Mouse (Mus musculus): ENCODE measurements around the gene Mrpl21.
A peak's percentile ranks its signal among the peaks of the same experiment; 100 is the strongest.

Mrpl21 gene

DNA sequence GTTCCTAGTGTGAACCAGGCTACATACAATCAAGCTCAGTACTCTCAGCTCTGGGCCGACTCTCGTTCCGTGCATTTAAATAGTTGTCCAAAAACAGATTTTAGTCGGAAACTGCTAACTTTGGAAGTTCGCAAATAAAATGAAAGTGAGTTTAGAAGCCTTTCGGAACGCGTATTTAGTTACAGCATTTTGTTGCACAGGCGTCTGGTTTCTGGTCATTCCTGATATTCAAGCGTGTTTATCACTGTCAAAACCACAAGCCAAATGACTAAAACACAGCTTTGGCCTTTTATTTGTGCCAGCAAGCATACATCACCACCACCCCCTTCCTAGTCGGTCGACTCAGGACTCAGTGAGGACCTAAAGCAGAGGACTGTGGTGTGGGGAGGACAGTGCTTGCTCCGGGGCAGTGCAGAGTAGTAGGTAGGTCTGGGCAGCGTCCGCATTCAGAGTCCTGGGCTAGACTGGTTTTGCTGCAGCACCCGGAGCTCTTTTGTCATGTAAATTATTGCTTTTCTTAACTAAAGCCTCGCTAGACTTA lies 41.6 kb downstream of the Mrpl21 start:
- no peaks in the 10 kb centered on the region for H3K9me3 ChIP-seq (ENCODE audit: low read length)
- TF ChIP-seq CTCF (conservative IDR thresholded peaks at IDR 0.05; ENCODE audit: low read length) = no peak
- TF ChIP-seq NANOG (IDR thresholded peaks at IDR 0.05; ENCODE audit: borderline replicate concordance, low read length) = no peak
- peak; percentile 77 for TF ChIP-seq POU5F1 (IDR thresholded peaks at IDR 0.05; ENCODE audit: borderline replicate concordance, low read length)
- H3K27me3 ChIP-seq (ENCODE audit: insufficient read depth, low read length) = peaks cover 29% of the 10 kb centered on the region
- peaks cover 65% of the 10 kb centered on the region for H3K4me1 ChIP-seq (replicated peaks; ENCODE audit: low read depth, low read length)
- H3K36me3 ChIP-seq (ENCODE audit: insufficient read depth, low read length) = peaks cover 3% of the 10 kb centered on the region; the same call in 1 of the 2 replicates
- H3K4me3 ChIP-seq (replicated peaks; ENCODE audit: low read length) = peak overlapping the region; percentile 91

- peak overlapping the region; percentile 91 for H3K4me3 ChIP-seq (replicated peaks; ENCODE audit: low read length)
- no peaks in the 10 kb centered on the region for H3K9me3 ChIP-seq (ENCODE audit: low read length)
- TF ChIP-seq POU5F1 (IDR thresholded peaks at IDR 0.05; ENCODE audit: borderline replicate concordance, low read length) = no peak
- TF ChIP-seq NANOG (IDR thresholded peaks at IDR 0.05; ENCODE audit: borderline replicate concordance, low read length) = no peak
- TF ChIP-seq CTCF (conservative IDR thresholded peaks at IDR 0.05; ENCODE audit: low read length) = no peak
- peaks cover 5% of the 10 kb centered on the region; the same call in 1 of the 2 replicates for H3K36me3 ChIP-seq (ENCODE audit: insufficient read depth, low read length)
- peaks cover 67% of the 10 kb centered on the region for H3K4me1 ChIP-seq (replicated peaks; ENCODE audit: low read depth, low read length)
- peaks cover 22% of the 10 kb centered on the region for H3K27me3 ChIP-seq (ENCODE audit: insufficient read depth, low read length)
These were observed 42.4 kb downstream of the Mrpl21 start for GRCm38 (mm10) chr19:3324931-3325711.

- Histone ChIP-seq H3K9me3 (ENCODE audit: low read length) (no peaks in the 10 kb centered on the region), H3K27me3 (ENCODE audit: insufficient read depth, low read length) (peaks cover 22% of the 10 kb centered on the region), H3K4me1 (replicated peaks; ENCODE audit: low read depth, low read length) (peaks cover 75% of the 10 kb centered on the region), H3K4me3 (replicated peaks; ENCODE audit: low read length) (peak overlapping the region; percentile 91), H3K36me3 (ENCODE audit: insufficient read depth, low read length) (peaks cover 5% of the 10 kb centered on the region; the same call in 1 of the 2 replicates)
- TF ChIP-seq NANOG (IDR thresholded peaks at IDR 0.05; ENCODE audit: borderline replicate concordance, low read length) = no peak
- no peak for TF ChIP-seq CTCF (conservative IDR thresholded peaks at IDR 0.05; ENCODE audit: low read length)
- TF ChIP-seq POU5F1 (IDR thresholded peaks at IDR 0.05; ENCODE audit: borderline replicate concordance, low read length) = no peak
These were observed 43.2 kb downstream of the Mrpl21 start for GRCm38 (mm10) chr19:3325771-3326478.

- H3K36me3 ChIP-seq (ENCODE audit: insufficient read depth, low read length) = peaks cover 5% of the 10 kb centered on the region; the same call in 1 of the 2 replicates
- H3K9me3 ChIP-seq (ENCODE audit: low read length) = no peaks in the 10 kb centered on the region
- peaks cover 76% of the 10 kb centered on the region for H3K4me1 ChIP-seq (replicated peaks; ENCODE audit: low read depth, low read length)
- H3K4me3 ChIP-seq (replicated peaks; ENCODE audit: low read length) = peak overlapping the region; percentile 91; the same call in 1 of the 2 replicates
- peaks cover 17% of the 10 kb centered on the region for H3K27me3 ChIP-seq (ENCODE audit: insufficient read depth, low read length)
- TF ChIP-seq POU5F1 (IDR thresholded peaks at IDR 0.05; ENCODE audit: borderline replicate concordance, low read length) = no peak
- TF ChIP-seq NANOG (IDR thresholded peaks at IDR 0.05; ENCODE audit: borderline replicate concordance, low read length) = no peak
- TF ChIP-seq CTCF (conservative IDR thresholded peaks at IDR 0.05; ENCODE audit: low read length) = no peak
These were observed 43.9 kb downstream of the Mrpl21 start for GRCm38 (mm10) chr19:3326479-3327047.

GRCm38 (mm10) chr19:3333247-3333646 lies 50.5 kb downstream of the Mrpl21 start:
- Histone ChIP-seq H3K9me3 (ENCODE audit: low read length) (no peaks in the 10 kb centered on the region), H3K36me3 (ENCODE audit: insufficient read depth, low read length) (peaks cover 12% of the 10 kb centered on the region), H3K27me3 (ENCODE audit: insufficient read depth, low read length) (no peaks in the 10 kb centered on the region), H3K4me1 (replicated peaks; ENCODE audit: low read depth, low read length) (peaks cover 58% of the 10 kb centered on the region), H3K4me3 (replicated peaks; ENCODE audit: low read length) (no peak overlapping the region)
- TF ChIP-seq CTCF (conservative IDR thresholded peaks at IDR 0.05; ENCODE audit: low read length) (no peak), POU5F1 (IDR thresholded peaks at IDR 0.05; ENCODE audit: borderline replicate concordance, low read length) (no peak), NANOG (IDR thresholded peaks at IDR 0.05; ENCODE audit: borderline replicate concordance, low read length) (no peak)

DNA sequence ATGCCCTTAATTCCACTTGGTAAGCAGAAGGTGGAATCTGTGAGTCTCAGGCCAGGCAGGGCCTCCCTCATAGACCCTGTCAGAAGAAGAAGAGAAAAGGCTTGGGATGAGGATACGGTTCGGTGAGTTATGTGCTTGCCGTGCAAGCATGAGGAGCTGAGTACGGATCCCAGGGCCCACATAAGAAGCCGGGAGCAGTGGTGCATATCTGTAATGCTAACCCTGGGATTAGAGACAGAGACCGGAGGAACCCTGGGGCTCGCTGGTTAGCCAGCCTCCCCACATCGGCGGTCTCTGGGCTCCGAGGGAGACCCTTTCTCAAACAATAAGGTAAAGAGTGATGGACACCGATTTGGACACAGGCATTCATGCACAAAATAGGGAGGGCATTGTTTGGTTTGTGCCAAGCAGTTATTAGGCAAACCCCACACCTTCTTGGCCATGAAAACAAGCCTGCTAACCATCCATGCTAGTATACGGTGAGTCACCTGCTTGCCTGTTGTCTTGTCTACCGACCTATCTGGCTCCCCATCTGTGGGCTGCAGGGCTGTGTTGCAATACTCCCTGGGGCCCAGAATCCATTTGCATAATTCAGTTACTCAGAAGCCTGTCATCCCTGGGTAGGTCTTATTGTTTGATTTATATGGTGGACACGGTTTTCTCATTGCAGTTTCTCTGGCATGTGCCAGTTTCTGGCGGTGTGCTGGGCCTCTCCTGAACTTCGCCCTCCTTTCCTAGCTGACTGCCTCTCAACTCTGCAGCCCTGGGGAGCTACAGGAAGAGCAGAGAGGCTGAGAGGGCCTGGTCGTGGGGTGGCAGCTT lies 51.2 kb downstream of the Mrpl21 start:
- H3K9me3 ChIP-seq (ENCODE audit: low read length) = no peaks in the 10 kb centered on the region
- no peaks in the 10 kb centered on the region for H3K27me3 ChIP-seq (ENCODE audit: insufficient read depth, low read length)
- no peak overlapping the region for H3K4me3 ChIP-seq (replicated peaks; ENCODE audit: low read length)
- TF ChIP-seq CTCF (conservative IDR thresholded peaks at IDR 0.05; ENCODE audit: low read length) = no peak
- TF ChIP-seq NANOG (IDR thresholded peaks at IDR 0.05; ENCODE audit: borderline replicate concordance, low read length) = no peak
- TF ChIP-seq POU5F1 (IDR thresholded peaks at IDR 0.05; ENCODE audit: borderline replicate concordance, low read length) = no peak
- peaks cover 11% of the 10 kb centered on the region for H3K36me3 ChIP-seq (ENCODE audit: insufficient read depth, low read length)
- peaks cover 52% of the 10 kb centered on the region for H3K4me1 ChIP-seq (replicated peaks; ENCODE audit: low read depth, low read length)

DNA sequence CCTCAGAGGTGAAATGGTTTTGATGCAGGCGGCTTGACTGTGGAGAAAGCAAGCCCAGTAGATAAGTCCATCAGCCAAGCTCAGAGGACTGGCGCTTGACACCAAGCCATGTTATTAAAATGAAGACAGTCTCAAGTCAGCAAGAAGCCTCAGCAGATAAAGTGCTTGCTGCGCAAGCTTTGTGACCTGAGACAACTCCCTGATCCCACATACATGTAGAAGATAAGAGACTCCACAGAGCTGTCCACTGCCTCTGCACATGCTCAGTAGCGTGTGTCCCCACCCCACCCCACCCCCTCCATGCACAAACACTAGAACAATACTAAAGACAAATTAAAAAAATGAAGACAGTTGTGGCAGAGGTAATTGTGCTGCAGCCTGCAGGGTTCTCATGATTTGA lies 51.8 kb downstream of the Mrpl21 start:
- peaks cover 52% of the 10 kb centered on the region for H3K4me1 ChIP-seq (replicated peaks; ENCODE audit: low read depth, low read length)
- no peaks in the 10 kb centered on the region for H3K9me3 ChIP-seq (ENCODE audit: low read length)
- TF ChIP-seq NANOG (IDR thresholded peaks at IDR 0.05; ENCODE audit: borderline replicate concordance, low read length) (no peak), CTCF (conservative IDR thresholded peaks at IDR 0.05; ENCODE audit: low read length) (no peak), POU5F1 (IDR thresholded peaks at IDR 0.05; ENCODE audit: borderline replicate concordance, low read length) (no peak)
- peaks cover 9% of the 10 kb centered on the region; the same call in 1 of the 2 replicates for H3K36me3 ChIP-seq (ENCODE audit: insufficient read depth, low read length)
- H3K4me3 ChIP-seq (replicated peaks; ENCODE audit: low read length) = no peak overlapping the region
- no peaks in the 10 kb centered on the region for H3K27me3 ChIP-seq (ENCODE audit: insufficient read depth, low read length)

Measured in E14TG2a.4 (cell line).